8 mouse cellular contexts compared by ENCODE assay signal in the genomic region with DNA sequence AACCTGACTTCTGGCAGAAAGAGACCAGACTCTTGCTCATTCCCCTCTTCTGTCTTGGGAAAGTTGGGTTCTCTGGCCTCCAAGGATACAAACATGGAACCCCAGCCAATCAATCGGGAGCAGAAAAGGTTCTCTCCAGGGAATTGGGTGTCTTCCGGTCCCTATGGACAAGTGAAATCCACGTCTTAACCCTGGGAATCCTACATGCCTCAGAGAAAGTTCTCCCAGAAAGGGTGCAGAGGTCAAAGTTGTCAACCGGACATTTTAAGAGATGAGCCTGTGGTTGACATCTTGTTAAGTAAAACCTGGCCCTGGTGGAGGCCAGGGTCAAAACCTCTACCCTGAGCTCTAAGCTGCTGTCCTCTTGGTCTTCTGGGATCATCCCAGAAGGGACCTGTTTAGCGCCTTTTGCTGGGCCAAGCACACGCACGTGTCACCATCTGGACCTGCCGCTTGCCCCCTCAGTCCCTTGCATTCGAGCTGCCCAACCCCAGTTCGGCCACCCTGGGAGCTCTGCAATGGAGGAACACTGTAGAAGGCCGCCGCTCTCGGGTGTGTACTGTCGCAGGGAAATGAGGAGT. TPM values are rescaled to one million over a fixed set of nuclear protein-coding genes. Genes with fewer than 3 reads are reported as not detected.
DNase-seq lines count a peak whose midpoint lies in the region; ATAC-seq and TF ChIP-seq lines count a peak whose summit lies in the region.

No protein-coding gene starts in this region.

- TF ChIP-seq CTCF in intestine, postnatal 0 days (IDR thresholded peaks at IDR 0.05; ENCODE audit: low read depth) = no peak

- DNase-seq in heart, postnatal 36 days = no peak
- DNase-seq in embryonic facial prominence, embryonic 11.5 days (ENCODE audit: low spot score) = no peak
- no peak for DNase-seq in natural killer cell, adult 2 months (ENCODE audit: low spot score in 2 of 2)
- DNase-seq in T-cell, adult 2 months (ENCODE audit: low spot score) = no peak
- no peak for DNase-seq in cerebellum, postnatal 25 days

- H3K9ac ChIP-seq in heart, embryonic 13.5 days = peak overlapping the region; percentile 81
- H3K9ac ChIP-seq in embryonic facial prominence, embryonic 11.5 days (replicated peaks; ENCODE audit: low read length) = no peak overlapping the region; the same call in 1 of the 2 replicates
- H3K9ac ChIP-seq in intestine, postnatal 0 days (ENCODE audit: low read depth, low read length) = no peak overlapping the region
- H3K9ac ChIP-seq in neural tube, embryonic 14.5 days (replicated peaks; ENCODE audit: low read depth, low read length) = peak overlapping the region; percentile 72; the same call in 1 of the 2 replicates

- peaks cover 20% of the 10 kb centered on the region for H3K4me1 ChIP-seq in heart, embryonic 13.5 days
- peaks cover 3% of the 10 kb centered on the region for H3K4me1 ChIP-seq in embryonic facial prominence, embryonic 11.5 days (ENCODE audit: control insufficient read depth, insufficient read depth, low read length)
- no peaks in the 10 kb centered on the region for H3K4me1 ChIP-seq in intestine, postnatal 0 days (replicated peaks; ENCODE audit: control insufficient read depth, insufficient read depth, low read length)
- H3K4me1 ChIP-seq in neural tube, embryonic 14.5 days (ENCODE audit: control insufficient read depth, insufficient read depth, low read length) = peaks cover 11% of the 10 kb centered on the region

- no peak overlapping the region for H3K27ac ChIP-seq in heart, embryonic 13.5 days (replicated peaks)
- no peak overlapping the region for H3K27ac ChIP-seq in embryonic facial prominence, embryonic 11.5 days (replicated peaks; ENCODE audit: low read depth, low read length)
- H3K27ac ChIP-seq in intestine, postnatal 0 days (ENCODE audit: low read depth, low read length) = no peak overlapping the region
- H3K27ac ChIP-seq in neural tube, embryonic 14.5 days (ENCODE audit: low read depth, low read length) = no peak overlapping the region

- peaks cover 83% of the 10 kb centered on the region for H3K27me3 ChIP-seq in heart, embryonic 13.5 days (replicated peaks)
- peaks cover 36% of the 10 kb centered on the region for H3K27me3 ChIP-seq in embryonic facial prominence, embryonic 11.5 days (ENCODE audit: control insufficient read depth, insufficient read depth, low read length)
- H3K27me3 ChIP-seq in intestine, postnatal 0 days (replicated peaks; ENCODE audit: control insufficient read depth, insufficient read depth, low read length) = peaks cover 64% of the 10 kb centered on the region
- H3K27me3 ChIP-seq in neural tube, embryonic 14.5 days (ENCODE audit: control insufficient read depth, insufficient read depth, low read length) = peaks cover 10% of the 10 kb centered on the region

- H3K4me3 ChIP-seq in heart, embryonic 13.5 days = peak overlapping the region; percentile 79
- H3K4me3 ChIP-seq in embryonic facial prominence, embryonic 11.5 days (ENCODE audit: low read depth, low read length) = peak overlapping the region; percentile 72
- peak overlapping the region; percentile 77 for H3K4me3 ChIP-seq in intestine, postnatal 0 days (ENCODE audit: low read depth, low read length)
- peak overlapping the region; percentile 77 for H3K4me3 ChIP-seq in neural tube, embryonic 14.5 days (ENCODE audit: low read depth, low read length)

- peak overlapping the region; percentile 100 for H3K4me2 ChIP-seq in heart, embryonic 13.5 days
- peak overlapping the region; percentile 97 for H3K4me2 ChIP-seq in embryonic facial prominence, embryonic 11.5 days (ENCODE audit: low read depth, low read length)
- peak overlapping the region; percentile 99 for H3K4me2 ChIP-seq in intestine, postnatal 0 days (replicated peaks; ENCODE audit: low read depth)
- H3K4me2 ChIP-seq in neural tube, embryonic 14.5 days (ENCODE audit: low read depth, low read length) = peak overlapping the region; percentile 99

- intact Hi-C loops in heart, postnatal 36 days (cut with DNase I) = no loop called here

- H3K9me3 ChIP-seq in heart, embryonic 13.5 days = no peaks in the 10 kb centered on the region
- no peaks in the 10 kb centered on the region for H3K9me3 ChIP-seq in embryonic facial prominence, embryonic 11.5 days (replicated peaks; ENCODE audit: control insufficient read depth, low read length)
- no peaks in the 10 kb centered on the region for H3K9me3 ChIP-seq in intestine, postnatal 0 days (ENCODE audit: control insufficient read depth)
- H3K9me3 ChIP-seq in neural tube, embryonic 14.5 days (ENCODE audit: control insufficient read depth, low read length) = no peaks in the 10 kb centered on the region

- no peak for ATAC-seq in heart, embryonic 13.5 days (ENCODE audit: extremely low read depth, insufficient number of reproducible peaks, low FRiP score, low TSS enrichment)
- no peak for ATAC-seq in embryonic facial prominence, embryonic 11.5 days (replicated peaks; ENCODE audit: insufficient number of reproducible peaks, low FRiP score, low TSS enrichment, low read depth)
- ATAC-seq in intestine, postnatal 0 days = no peak
- ATAC-seq in neural tube, embryonic 14.5 days (ENCODE audit: low read depth) = peak; percentile 10; the same call in 1 of the 2 replicates

- no peaks in the 10 kb centered on the region for H3K36me3 ChIP-seq in heart, embryonic 13.5 days
- H3K36me3 ChIP-seq in embryonic facial prominence, embryonic 11.5 days (replicated peaks; ENCODE audit: control insufficient read depth, insufficient read depth, low read depth, low read length) = no peaks in the 10 kb centered on the region
- no peaks in the 10 kb centered on the region for H3K36me3 ChIP-seq in intestine, postnatal 0 days (ENCODE audit: control insufficient read depth, insufficient read depth)
- no peaks in the 10 kb centered on the region for H3K36me3 ChIP-seq in neural tube, embryonic 14.5 days (ENCODE audit: control insufficient read depth, insufficient read depth, low read length)

- WGBS in heart, embryonic 13.5 days = 11% methylated on average over 14 of the region's 14 CpGs
- WGBS in embryonic facial prominence, embryonic 11.5 days = 11% methylated on average over 14 of the region's 14 CpGs
- WGBS in intestine, postnatal 0 days = 20% methylated on average over 14 of the region's 14 CpGs
- 17% methylated on average over 14 of the region's 14 CpGs for WGBS in neural tube, embryonic 14.5 days

RNA-seq across cellular contexts. Expression of gene Satb1, which starts 1.9 kb away (rescaled TPM):
- polyA plus RNA-seq in heart, embryonic 13.5 days (2015; fragmentation: Nextera tagmentation; extraction: Ambion mirVana) = 6.8 and 7.0 TPM in 2 replicates
- 10 to 100 TPM; 24.5 to 30.1 TPM for total RNA-seq in heart, postnatal 36 days (2021)
- 17.3 and 18.1 TPM in 2 replicates for polyA plus RNA-seq in embryonic facial prominence, embryonic 11.5 days (2014; fragmentation: Nextera tagmentation; extraction: Ambion mirVana)
- polyA plus RNA-seq in intestine, postnatal 0 days (2015; fragmentation: Nextera tagmentation; extraction: Ambion mirVana) = 2.0 and 2.4 TPM in 2 replicates
- 56.7 and 60.5 TPM in 2 replicates for polyA plus RNA-seq in neural tube, embryonic 14.5 days (2014; fragmentation: Nextera tagmentation; extraction: Ambion mirVana)

Comparison
In these comparisons a context has a peak if more than half of its experiments do, and no peak if none do; other contexts are left out.
1. H3K9ac ChIP-seq: peak in heart, embryonic 13.5 days (single experiment) and neural tube, embryonic 14.5 days (single experiment); none in embryonic facial prominence, embryonic 11.5 days (single experiment) and intestine, postnatal 0 days (single experiment).
2. Peak in every context shown above with its lines, with median percentiles within 50 percentile points of each other: H3K4me2 ChIP-seq and H3K4me3 ChIP-seq.